Mouse (Mus musculus): ENCODE measurements around the gene Mta3. TPM values are rescaled to one million over a fixed set of nuclear protein-coding genes. Genes with fewer than 3 reads are reported as not detected.

Gene Mta3
- polyA plus RNA-seq, 1 experiment = 162 TPM

DNA sequence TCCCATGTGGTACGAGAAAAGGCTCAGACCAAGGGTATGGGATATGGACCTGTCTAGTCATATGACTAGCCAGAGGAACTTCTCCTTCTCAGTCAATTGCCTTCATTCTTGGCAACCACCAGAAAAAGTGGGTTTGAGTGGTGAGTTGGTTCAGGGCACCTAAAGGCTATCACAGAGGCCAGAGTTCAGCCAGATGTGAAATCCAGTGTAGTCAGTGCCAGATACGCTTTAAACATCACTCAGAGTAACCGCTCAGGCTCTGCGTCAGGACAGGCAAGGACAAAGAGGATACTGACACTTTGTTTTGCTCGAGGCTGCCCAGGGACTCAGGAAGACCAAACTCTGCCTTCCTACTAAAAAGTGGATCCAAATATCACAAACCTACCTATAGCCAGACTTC, 135.0 kb downstream of the Mta3 start:
- Histone ChIP-seq H3K4me1 (ENCODE audit: control insufficient read depth, insufficient read depth, low read length) (no peaks in the 10 kb centered on the region), H3K9ac (ENCODE audit: low read depth, poor library complexity, severe bottlenecking) (no peak overlapping the region), H3K9me3 (replicated peaks; ENCODE audit: control insufficient read depth, insufficient read depth, low read length, poor library complexity, severe bottlenecking) (no peaks in the 10 kb centered on the region), H3K27ac (ENCODE audit: insufficient read depth, low read length) (no peak overlapping the region), H3K27me3 (ENCODE audit: control insufficient read depth, insufficient read depth, low read length, poor library complexity, severe bottlenecking) (no peaks in the 10 kb centered on the region), H3K36me3 (ENCODE audit: control insufficient read depth, insufficient read depth, low read length, poor library complexity, severe bottlenecking) (no peaks in the 10 kb centered on the region), H3K4me3 (ENCODE audit: low read depth, low read length) (no peak overlapping the region)
- TF ChIP-seq POLR2A (IDR thresholded peaks at IDR 0.05; ENCODE audit: insufficient read depth, low read length) (no peak), EP300 (IDR thresholded peaks at IDR 0.05; ENCODE audit: insufficient read depth, low read depth, low read length) (no peak), CTCF (IDR thresholded peaks at IDR 0.05; ENCODE audit: low read depth, low read length) (no peak)

DNA sequence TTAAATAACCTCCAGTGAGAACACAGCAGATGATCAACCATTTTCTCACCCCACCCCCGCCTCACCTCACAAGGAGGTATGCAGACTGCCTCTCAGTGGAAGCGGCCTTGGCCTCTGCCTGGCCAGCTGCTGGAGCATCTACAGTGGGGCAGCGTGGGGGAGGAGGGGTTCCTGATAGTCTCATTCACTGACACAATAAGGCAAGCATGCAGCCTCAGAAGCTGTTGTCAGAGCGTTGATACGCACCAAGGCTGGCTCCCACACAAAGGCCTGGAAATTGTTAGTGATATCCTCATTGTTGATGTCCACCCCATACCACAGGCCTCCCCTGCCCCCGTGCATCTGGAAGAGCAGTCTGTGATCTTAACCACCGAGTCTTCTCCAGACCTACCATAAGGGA, 137.8 kb downstream of the Mta3 start:
- no peak overlapping the region for H3K27ac ChIP-seq (ENCODE audit: insufficient read depth, low read length)
- H3K9me3 ChIP-seq (replicated peaks; ENCODE audit: control insufficient read depth, insufficient read depth, low read length, poor library complexity, severe bottlenecking) = no peaks in the 10 kb centered on the region
- H3K9ac ChIP-seq (ENCODE audit: low read depth, poor library complexity, severe bottlenecking) = no peak overlapping the region
- TF ChIP-seq EP300 (IDR thresholded peaks at IDR 0.05; ENCODE audit: insufficient read depth, low read depth, low read length) (no peak), CTCF (IDR thresholded peaks at IDR 0.05; ENCODE audit: low read depth, low read length) (no peak), POLR2A (IDR thresholded peaks at IDR 0.05; ENCODE audit: insufficient read depth, low read length) (no peak)
- no peaks in the 10 kb centered on the region for H3K27me3 ChIP-seq (ENCODE audit: control insufficient read depth, insufficient read depth, low read length, poor library complexity, severe bottlenecking)
- peaks cover 3% of the 10 kb centered on the region for H3K4me1 ChIP-seq (ENCODE audit: control insufficient read depth, insufficient read depth, low read length)
- H3K36me3 ChIP-seq (ENCODE audit: control insufficient read depth, insufficient read depth, low read length, poor library complexity, severe bottlenecking) = no peaks in the 10 kb centered on the region
- no peak overlapping the region for H3K4me3 ChIP-seq (ENCODE audit: low read depth, low read length)

DNA sequence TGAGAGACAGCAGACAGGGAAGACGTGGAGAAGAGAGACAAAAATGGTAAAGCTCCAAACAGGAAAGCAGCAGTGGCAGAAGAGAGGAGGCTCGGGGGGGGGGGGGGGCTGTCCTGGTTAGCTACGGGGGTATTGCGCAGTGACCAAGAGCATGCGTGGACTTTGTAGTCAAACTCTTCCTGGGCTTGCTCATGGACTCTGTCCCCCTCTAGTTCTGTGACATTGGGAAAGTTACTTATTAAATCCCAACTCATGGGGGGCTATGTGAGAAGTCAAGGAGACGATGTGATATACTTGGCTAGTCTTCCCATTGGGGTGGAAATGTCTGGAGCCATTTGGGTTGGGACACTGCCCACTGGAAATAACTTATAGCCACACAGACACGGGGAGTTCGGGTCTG, 139.6 kb downstream of the Mta3 start:
- TF ChIP-seq POLR2A (IDR thresholded peaks at IDR 0.05; ENCODE audit: insufficient read depth, low read length) (no peak), CTCF (IDR thresholded peaks at IDR 0.05; ENCODE audit: low read depth, low read length) (no peak), EP300 (IDR thresholded peaks at IDR 0.05; ENCODE audit: insufficient read depth, low read depth, low read length) (no peak)
- no peak overlapping the region for H3K27ac ChIP-seq (ENCODE audit: insufficient read depth, low read length)
- H3K9me3 ChIP-seq (replicated peaks; ENCODE audit: control insufficient read depth, insufficient read depth, low read length, poor library complexity, severe bottlenecking) = no peaks in the 10 kb centered on the region
- H3K9ac ChIP-seq (ENCODE audit: low read depth, poor library complexity, severe bottlenecking) = no peak overlapping the region
- H3K27me3 ChIP-seq (ENCODE audit: control insufficient read depth, insufficient read depth, low read length, poor library complexity, severe bottlenecking) = no peaks in the 10 kb centered on the region
- no peaks in the 10 kb centered on the region for H3K36me3 ChIP-seq (ENCODE audit: control insufficient read depth, insufficient read depth, low read length, poor library complexity, severe bottlenecking)
- peaks cover 3% of the 10 kb centered on the region for H3K4me1 ChIP-seq (ENCODE audit: control insufficient read depth, insufficient read depth, low read length)
- H3K4me3 ChIP-seq (ENCODE audit: low read depth, low read length) = no peak overlapping the region

DNA sequence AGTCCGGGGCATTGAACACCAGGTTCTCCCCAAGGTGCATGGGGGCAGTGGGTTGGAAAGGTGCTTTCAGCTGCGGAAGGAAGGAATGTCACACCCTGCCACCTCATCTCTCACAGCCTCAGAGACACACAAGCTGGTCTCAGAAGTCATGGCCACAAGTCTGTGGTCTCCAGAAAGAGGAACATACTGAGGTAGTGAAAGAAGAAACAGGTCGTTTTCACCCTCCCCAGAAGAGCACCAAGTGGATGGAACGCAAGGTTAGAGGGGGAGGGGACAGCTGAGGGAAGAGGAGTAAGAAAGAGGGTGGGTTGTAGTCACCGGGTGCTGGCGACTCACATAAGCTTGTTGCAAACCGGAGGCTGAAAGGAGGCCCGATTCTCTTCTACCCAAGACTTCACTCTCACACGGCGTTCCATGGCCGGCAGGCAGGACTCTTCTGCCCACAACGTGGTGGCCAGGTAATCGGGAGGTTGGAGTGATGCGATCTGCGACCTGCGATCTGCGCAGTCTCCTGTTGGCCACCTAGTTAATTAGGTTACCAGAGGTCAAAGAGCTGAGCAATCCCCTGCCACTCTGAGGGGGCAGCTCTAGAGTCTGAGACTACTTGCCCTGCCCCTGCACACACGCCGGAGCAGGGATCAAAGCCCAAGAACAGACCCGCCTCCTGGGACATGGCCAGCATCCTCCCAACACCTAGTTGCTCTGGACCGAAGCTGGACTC, 140.5 kb downstream of the Mta3 start:
- TF ChIP-seq POLR2A (IDR thresholded peaks at IDR 0.05; ENCODE audit: insufficient read depth, low read length) = no peak
- TF ChIP-seq EP300 (IDR thresholded peaks at IDR 0.05; ENCODE audit: insufficient read depth, low read depth, low read length) = no peak
- TF ChIP-seq CTCF (IDR thresholded peaks at IDR 0.05; ENCODE audit: low read depth, low read length) = no peak
- Histone ChIP-seq H3K9me3 (replicated peaks; ENCODE audit: control insufficient read depth, insufficient read depth, low read length, poor library complexity, severe bottlenecking) (no peaks in the 10 kb centered on the region), H3K4me3 (ENCODE audit: low read depth, low read length) (no peak overlapping the region), H3K36me3 (ENCODE audit: control insufficient read depth, insufficient read depth, low read length, poor library complexity, severe bottlenecking) (no peaks in the 10 kb centered on the region), H3K27ac (ENCODE audit: insufficient read depth, low read length) (no peak overlapping the region), H3K9ac (ENCODE audit: low read depth, poor library complexity, severe bottlenecking) (no peak overlapping the region), H3K4me1 (ENCODE audit: control insufficient read depth, insufficient read depth, low read length) (peaks cover 3% of the 10 kb centered on the region), H3K27me3 (ENCODE audit: control insufficient read depth, insufficient read depth, low read length, poor library complexity, severe bottlenecking) (no peaks in the 10 kb centered on the region)

DNA sequence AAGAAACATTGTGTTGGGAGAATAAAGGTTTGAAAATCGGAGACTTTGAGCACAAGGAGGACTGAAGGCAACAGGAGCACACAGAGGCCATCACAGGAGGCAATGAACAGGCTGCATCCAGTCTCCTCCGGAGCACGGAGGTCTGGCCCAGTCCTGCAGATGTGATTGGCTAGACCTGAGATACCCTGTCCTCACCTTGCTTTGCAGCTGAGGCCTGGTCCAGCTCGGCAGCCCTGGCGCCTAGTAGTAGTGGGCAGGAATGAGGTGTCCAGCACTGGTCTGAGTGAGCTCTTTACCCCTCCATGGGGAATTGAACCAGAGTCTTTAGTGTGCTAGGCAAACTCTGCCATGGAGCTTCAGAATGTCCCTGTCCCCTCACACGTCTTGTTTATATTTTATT, 141.1 kb downstream of the Mta3 start:
- Histone ChIP-seq H3K27me3 (ENCODE audit: control insufficient read depth, insufficient read depth, low read length, poor library complexity, severe bottlenecking) (no peaks in the 10 kb centered on the region), H3K27ac (ENCODE audit: insufficient read depth, low read length) (no peak overlapping the region), H3K9me3 (replicated peaks; ENCODE audit: control insufficient read depth, insufficient read depth, low read length, poor library complexity, severe bottlenecking) (no peaks in the 10 kb centered on the region), H3K9ac (ENCODE audit: low read depth, poor library complexity, severe bottlenecking) (no peak overlapping the region), H3K36me3 (ENCODE audit: control insufficient read depth, insufficient read depth, low read length, poor library complexity, severe bottlenecking) (no peaks in the 10 kb centered on the region), H3K4me1 (ENCODE audit: control insufficient read depth, insufficient read depth, low read length) (peaks cover 3% of the 10 kb centered on the region), H3K4me3 (ENCODE audit: low read depth, low read length) (no peak overlapping the region)
- TF ChIP-seq POLR2A (IDR thresholded peaks at IDR 0.05; ENCODE audit: insufficient read depth, low read length) (no peak), CTCF (IDR thresholded peaks at IDR 0.05; ENCODE audit: low read depth, low read length) (no peak), EP300 (IDR thresholded peaks at IDR 0.05; ENCODE audit: insufficient read depth, low read depth, low read length) (no peak)

DNA sequence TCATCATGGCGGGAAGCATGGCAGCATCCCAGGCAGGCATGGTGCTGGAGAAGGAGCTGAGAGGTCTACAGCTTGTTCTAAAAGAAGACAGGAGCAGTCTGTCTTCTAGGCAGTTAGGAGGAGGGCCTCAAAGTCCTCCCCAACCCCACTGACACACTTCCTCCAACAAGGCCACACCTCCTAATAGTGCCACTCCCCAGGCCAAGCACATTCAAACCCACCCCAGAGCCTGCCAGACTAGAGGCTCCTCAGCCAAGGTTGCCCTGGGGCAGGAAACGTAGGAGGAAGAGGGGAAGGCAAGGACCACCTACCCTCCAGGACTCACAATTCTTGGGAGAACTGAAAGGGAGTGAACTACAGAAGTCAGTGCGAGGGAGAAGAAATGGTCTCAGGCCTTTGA, 141.9 kb downstream of the Mta3 start, which contains the start of gene Haao:
Gene Haao, minus strand, starts transcription at position 149 of the 400 bp plus-strand sequence.
- no peak within 1 kb of the TSS for H3K4me3 ChIP-seq (ENCODE audit: low read depth, low read length)
- no peak within 1 kb of the TSS for H3K27ac ChIP-seq (ENCODE audit: insufficient read depth, low read length)
- no peaks in the 10 kb centered on the region for H3K36me3 ChIP-seq (ENCODE audit: control insufficient read depth, insufficient read depth, low read length, poor library complexity, severe bottlenecking)
- peaks cover 3% of the 10 kb centered on the region for H3K4me1 ChIP-seq (ENCODE audit: control insufficient read depth, insufficient read depth, low read length)
- no peak within 1 kb of the TSS for H3K9ac ChIP-seq (ENCODE audit: low read depth, poor library complexity, severe bottlenecking)
- H3K9me3 ChIP-seq (replicated peaks; ENCODE audit: control insufficient read depth, insufficient read depth, low read length, poor library complexity, severe bottlenecking) = no peaks in the 10 kb centered on the region
- no peaks in the 10 kb centered on the region for H3K27me3 ChIP-seq (ENCODE audit: control insufficient read depth, insufficient read depth, low read length, poor library complexity, severe bottlenecking)
- TF ChIP-seq POLR2A (IDR thresholded peaks at IDR 0.05; ENCODE audit: insufficient read depth, low read length) (no peak), EP300 (IDR thresholded peaks at IDR 0.05; ENCODE audit: insufficient read depth, low read depth, low read length) (no peak), CTCF (IDR thresholded peaks at IDR 0.05; ENCODE audit: low read depth, low read length) (no peak)

Measured in ES-Bruce4 (cell line).